Comparison of ENCODE assay signal across 8 mouse cellular contexts in the genomic region with DNA sequence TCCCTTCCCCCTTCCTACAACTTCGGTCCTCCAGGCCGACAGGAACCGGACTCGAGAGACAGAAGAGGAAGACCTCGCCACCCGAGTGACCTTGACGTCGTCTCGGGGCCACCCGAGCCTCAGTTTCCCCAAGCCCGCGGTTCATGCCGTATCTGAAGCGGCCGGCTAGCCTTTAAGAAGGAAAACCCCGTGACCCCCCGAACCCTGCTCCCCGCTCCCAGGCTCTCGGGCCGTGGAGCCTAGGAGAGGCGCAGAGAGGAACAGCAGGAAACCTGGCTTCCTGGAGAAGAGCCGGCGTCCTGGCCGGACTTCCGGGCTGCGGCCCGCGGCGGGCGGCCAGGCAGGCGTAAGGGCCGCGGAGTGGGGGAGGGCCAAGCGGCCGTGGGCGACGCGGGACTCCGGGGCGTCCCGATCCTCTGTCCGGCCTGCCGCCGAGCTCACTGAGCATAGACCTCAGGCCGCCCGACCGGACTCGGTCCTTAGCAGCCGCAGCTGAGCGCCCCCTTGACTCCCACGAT. TPM values are rescaled to one million over a fixed set of nuclear protein-coding genes. Genes with fewer than 3 reads are reported as not detected.
DNase-seq lines count a peak whose midpoint lies in the region; ATAC-seq and TF ChIP-seq lines count a peak whose summit lies in the region.

No protein-coding gene starts in this region.

- under 1% methylated on average over 51 of the region's 51 CpGs for WGBS in forebrain, postnatal 0 days
- WGBS in lung, postnatal 0 days, result 6% methylated on average over 36 of the region's 51 CpGs

- no peaks in the 10 kb centered on the region for H3K27me3 ChIP-seq in forebrain, postnatal 0 days (ENCODE audit: insufficient read depth, low read length)
- H3K27me3 ChIP-seq in lung, postnatal 0 days (replicated peaks; ENCODE audit: insufficient read depth, low read length), result no peaks in the 10 kb centered on the region

- intact Hi-C loops in left cerebral cortex, postnatal 14 days (cut with DNase I), result no loop called here

- peaks cover 33% of the 10 kb centered on the region for H3K4me1 ChIP-seq in forebrain, postnatal 0 days (ENCODE audit: insufficient read depth)
- peaks cover 37% of the 10 kb centered on the region for H3K4me1 ChIP-seq in lung, postnatal 0 days (ENCODE audit: insufficient read depth, low read depth, low read length)

- H3K9ac ChIP-seq in forebrain, postnatal 0 days, result peak overlapping the region; percentile 96
- peak overlapping the region; percentile 99 for H3K9ac ChIP-seq in lung, postnatal 0 days (replicated peaks; ENCODE audit: low read depth)

- H3K9me3 ChIP-seq in forebrain, postnatal 0 days (ENCODE audit: low read length), result no peaks in the 10 kb centered on the region
- no peaks in the 10 kb centered on the region for H3K9me3 ChIP-seq in lung, postnatal 0 days (ENCODE audit: low read length)

- TF ChIP-seq CTCF in forebrain, postnatal 0 days (IDR thresholded peaks at IDR 0.05; ENCODE audit: low read depth), result no peak
- no peak for TF ChIP-seq CTCF in lung, postnatal 0 days (IDR thresholded peaks at IDR 0.05)

- peak overlapping the region; percentile 99 for H3K4me3 ChIP-seq in forebrain, postnatal 0 days (ENCODE audit: low read depth, low read length)
- peak overlapping the region; percentile 99 for H3K4me3 ChIP-seq in lung, postnatal 0 days (ENCODE audit: low read depth, low read length)

- peak overlapping the region; percentile 89 for H3K27ac ChIP-seq in forebrain, postnatal 0 days (ENCODE audit: low read depth, low read length)
- H3K27ac ChIP-seq in lung, postnatal 0 days (ENCODE audit: low read length), result peak overlapping the region; percentile 99

- ATAC-seq in activated CD4-positive, CD25-positive, alpha-beta regulatory T cell, adult 4 months, result peak; percentile 19
- ATAC-seq in forebrain, postnatal 0 days, result peak; percentile 70
- peak; percentile 87 for ATAC-seq in lung, postnatal 0 days

- H3K36me3 ChIP-seq in forebrain, postnatal 0 days (ENCODE audit: insufficient read depth), result no peaks in the 10 kb centered on the region
- no peaks in the 10 kb centered on the region for H3K36me3 ChIP-seq in lung, postnatal 0 days (ENCODE audit: insufficient read depth, low read length)

- TF ChIP-seq EP300 in lung, postnatal 0 days (IDR thresholded peaks at IDR 0.05), result no peak

- peak; percentile 49 for DNase-seq in kidney, adult 9 months
- no peak for DNase-seq in kidney, postnatal 14 days
- DNase-seq in forebrain, postnatal 0 days, result no peak
- peak; percentile 88 for DNase-seq in lung, postnatal 0 days (ENCODE audit: low spot score)
- no peak for DNase-seq in adrenal gland, adult 18-20 months (ENCODE audit: low spot score in 2 of 2)
- no peak for DNase-seq in right cerebral cortex, postnatal 4 days
- DNase-seq in left cerebral cortex, postnatal 14 days (ENCODE audit: low spot score in 2 of 2), result no peak

- H3K4me2 ChIP-seq in forebrain, postnatal 0 days (ENCODE audit: low read depth), result peak overlapping the region; percentile 92
- H3K4me2 ChIP-seq in lung, postnatal 0 days (replicated peaks; ENCODE audit: low read depth, low read length), result peak overlapping the region; percentile 93

RNA-seq across cellular contexts. Expression of gene Arf1, which starts 0.4 kb away (rescaled TPM):
- 100 to 1,000 TPM; 301 to 312 TPM for polyA plus RNA-seq in activated CD4-positive, CD25-positive, alpha-beta regulatory T cell, adult 4 months (2017; shearing (Covaris generic))
- 355 and 372 TPM in 2 replicates for total RNA-seq in forebrain, postnatal 0 days (2014; rRNA removed)
- polyA plus RNA-seq in forebrain, postnatal 0 days (2015; fragmentation: Nextera tagmentation; extraction: Ambion mirVana), result 685 and 714 TPM in 2 replicates
- 630 and 647 TPM in 2 replicates for polyA plus RNA-seq in lung, postnatal 0 days (2015; fragmentation: Nextera tagmentation; extraction: Ambion mirVana)
- total RNA-seq in adrenal gland, adult 18-20 months (2021), result 100 to 1,000 TPM; 407 to 488 TPM
- total RNA-seq in left cerebral cortex, postnatal 14 days (2021), result 100 to 1,000 TPM; 417 to 455 TPM

RNA-seq across cellular contexts. Expression of gene 2310033P09Rik, which starts 19.5 kb away (rescaled TPM):
- polyA plus RNA-seq in activated CD4-positive, CD25-positive, alpha-beta regulatory T cell, adult 4 months (2017; shearing (Covaris generic)), result 10 to 100 TPM; 17.5 to 18.7 TPM
- 5.2 and 6.9 TPM in 2 replicates for total RNA-seq in forebrain, postnatal 0 days (2014; rRNA removed)
- polyA plus RNA-seq in forebrain, postnatal 0 days (2015; fragmentation: Nextera tagmentation; extraction: Ambion mirVana), result 22.2 and 27.6 TPM in 2 replicates
- 32.9 and 34.8 TPM in 2 replicates for polyA plus RNA-seq in lung, postnatal 0 days (2015; fragmentation: Nextera tagmentation; extraction: Ambion mirVana)
- total RNA-seq in adrenal gland, adult 18-20 months (2021), result 10 to 100 TPM; 20.4 to 27.1 TPM
- 10 to 100 TPM; 18.3 to 19.2 TPM for total RNA-seq in left cerebral cortex, postnatal 14 days (2021)

RNA-seq across cellular contexts. Expression of gene Mrpl55, which starts 25.4 kb away (rescaled TPM):
- 10 to 100 TPM; 49.4 to 50.0 TPM for polyA plus RNA-seq in activated CD4-positive, CD25-positive, alpha-beta regulatory T cell, adult 4 months (2017; shearing (Covaris generic))
- total RNA-seq in forebrain, postnatal 0 days (2014; rRNA removed), result 45.2 and 69.5 TPM in 2 replicates
- polyA plus RNA-seq in forebrain, postnatal 0 days (2015; fragmentation: Nextera tagmentation; extraction: Ambion mirVana), result 124 and 131 TPM in 2 replicates
- polyA plus RNA-seq in lung, postnatal 0 days (2015; fragmentation: Nextera tagmentation; extraction: Ambion mirVana), result 60.0 and 74.0 TPM in 2 replicates
- 10 to 100 TPM; 50.6 to 58.9 TPM for total RNA-seq in adrenal gland, adult 18-20 months (2021)
- total RNA-seq in left cerebral cortex, postnatal 14 days (2021), result 10 to 100 TPM; 38.5 to 39.9 TPM

RNA-seq across cellular contexts. Expression of gene Guk1, which starts 35.7 kb away (rescaled TPM):
- polyA plus RNA-seq in activated CD4-positive, CD25-positive, alpha-beta regulatory T cell, adult 4 months (2017; shearing (Covaris generic)), result 10 to 100 TPM; 60.2 to 63.5 TPM
- total RNA-seq in forebrain, postnatal 0 days (2014; rRNA removed), result 122 and 157 TPM in 2 replicates
- polyA plus RNA-seq in forebrain, postnatal 0 days (2015; fragmentation: Nextera tagmentation; extraction: Ambion mirVana), result 274 and 284 TPM in 2 replicates
- polyA plus RNA-seq in lung, postnatal 0 days (2015; fragmentation: Nextera tagmentation; extraction: Ambion mirVana), result 151 and 168 TPM in 2 replicates
- 10 to 100 TPM; 57.3 to 71.5 TPM for total RNA-seq in adrenal gland, adult 18-20 months (2021)
- 100 to 1,000 TPM; 113 to 118 TPM for total RNA-seq in left cerebral cortex, postnatal 14 days (2021)

RNA-seq across cellular contexts. Expression of gene Gjc2, which starts 44.6 kb away (rescaled TPM):
- not detected for polyA plus RNA-seq in activated CD4-positive, CD25-positive, alpha-beta regulatory T cell, adult 4 months (2017; shearing (Covaris generic))
- 0.76 and 1.2 TPM in 2 replicates for total RNA-seq in forebrain, postnatal 0 days (2014; rRNA removed)
- 0.19 and 0.31 TPM in 2 replicates for polyA plus RNA-seq in forebrain, postnatal 0 days (2015; fragmentation: Nextera tagmentation; extraction: Ambion mirVana)
- polyA plus RNA-seq in lung, postnatal 0 days (2015; fragmentation: Nextera tagmentation; extraction: Ambion mirVana), result 1.8 and 2.5 TPM in 2 replicates
- total RNA-seq in adrenal gland, adult 18-20 months (2021), result under 1 TPM; 0.48 to 0.60 TPM
- total RNA-seq in left cerebral cortex, postnatal 14 days (2021), result 10 to 100 TPM in 1 of 2 experiments, 1 to 10 TPM in 1; 7.9 to 14.2 TPM

Comparison
In these comparisons a context has a peak if more than half of its experiments do, and no peak if none do; other contexts are left out.
1. DNase-seq: peak in kidney, adult 9 months (single experiment) and lung, postnatal 0 days (single experiment); none in kidney, postnatal 14 days (single experiment), forebrain, postnatal 0 days (single experiment), adrenal gland, adult 18-20 months (0 of 2), right cerebral cortex, postnatal 4 days (single experiment) and left cerebral cortex, postnatal 14 days (0 of 2).
2. ATAC-seq: peak in every context shown above with its lines; median percentile 87 in lung, postnatal 0 days; 70 in forebrain, postnatal 0 days; 19 in activated CD4-positive, CD25-positive, alpha-beta regulatory T cell, adult 4 months.